Mouse (Mus musculus) cerebellum, postnatal 25 days (tissue): ENCODE data around the gene Prune2.

Experiments used
- DNase-seq, 2 experiments: peaks; one replicate each; pipeline ENCODE4 v3.0.0; 2021; ENCODE audit warnings: mixed read lengths in 2 of 2

The Prune2 gene

DNA sequence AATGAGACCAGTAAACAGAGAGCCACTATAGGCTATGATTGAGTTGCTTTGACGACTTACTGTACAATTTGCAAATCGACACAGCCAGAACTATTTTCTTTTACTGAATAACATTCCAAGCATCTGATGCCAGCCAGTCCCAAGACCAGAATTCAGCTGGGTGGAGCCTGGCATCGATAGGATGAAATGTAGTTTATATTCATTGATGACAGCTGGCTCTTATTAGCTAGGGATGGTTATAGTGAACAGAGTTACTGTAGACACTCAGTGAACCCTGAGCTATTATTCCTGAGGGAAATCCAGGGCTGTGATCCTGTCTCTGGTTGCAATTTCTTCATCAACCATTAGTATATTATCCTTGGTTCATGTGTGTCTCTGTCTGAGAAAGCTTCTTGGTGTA, 254.6 kb downstream of the Prune2 start:
- DNase-seq: no peak

DNA sequence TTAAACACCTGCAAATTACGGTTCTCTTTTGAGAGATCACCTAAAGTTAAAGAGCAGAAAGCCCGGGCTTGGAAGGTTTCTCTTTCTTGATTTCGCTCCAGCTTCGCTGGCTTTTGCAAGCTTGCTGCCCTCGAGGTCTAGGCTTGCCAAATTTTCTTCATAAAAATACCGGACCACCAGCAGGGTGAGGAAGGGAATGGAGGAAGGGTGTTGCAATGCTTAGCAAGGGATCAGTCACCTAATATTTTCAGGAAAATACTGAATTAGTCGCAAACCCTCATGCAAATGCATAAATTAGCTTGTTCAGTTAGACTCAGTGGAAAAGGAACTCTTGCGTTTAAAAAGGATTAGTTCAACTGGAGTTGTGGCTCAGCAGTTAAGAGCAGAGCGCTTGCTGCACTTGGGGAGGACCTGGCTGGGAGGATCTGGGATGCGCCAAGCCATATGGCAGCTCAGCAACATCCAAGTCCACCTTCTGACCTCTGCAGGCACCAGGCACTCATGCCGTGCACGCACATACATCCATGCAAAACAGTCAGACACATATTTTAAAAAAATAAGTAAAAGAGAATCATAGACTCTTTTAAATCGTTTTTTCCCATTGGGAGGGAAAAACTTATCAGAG, 259.1 kb downstream of the Prune2 start:
- DNase-seq: peak; percentile 67 to 74

DNA sequence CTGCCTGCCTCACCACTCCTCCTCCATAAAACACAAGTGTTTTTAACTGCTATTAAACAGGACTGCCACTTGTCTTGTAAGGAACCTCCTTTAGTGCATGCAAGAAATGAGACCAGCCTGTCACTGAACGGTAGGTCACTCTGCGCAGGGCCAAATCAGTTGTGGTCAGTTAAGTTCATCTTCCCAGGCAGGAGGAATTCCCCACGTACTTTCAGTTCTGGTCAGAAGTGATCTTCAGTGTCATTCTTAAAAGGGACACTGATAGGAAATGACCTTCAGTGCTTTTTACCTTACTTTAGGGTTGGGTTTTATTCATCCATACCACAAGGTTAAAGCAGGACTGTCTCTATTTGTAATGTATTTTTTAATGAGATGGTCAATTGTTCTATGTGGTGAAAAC, 262.3 kb downstream of the Prune2 start:
- no peak for DNase-seq

DNA sequence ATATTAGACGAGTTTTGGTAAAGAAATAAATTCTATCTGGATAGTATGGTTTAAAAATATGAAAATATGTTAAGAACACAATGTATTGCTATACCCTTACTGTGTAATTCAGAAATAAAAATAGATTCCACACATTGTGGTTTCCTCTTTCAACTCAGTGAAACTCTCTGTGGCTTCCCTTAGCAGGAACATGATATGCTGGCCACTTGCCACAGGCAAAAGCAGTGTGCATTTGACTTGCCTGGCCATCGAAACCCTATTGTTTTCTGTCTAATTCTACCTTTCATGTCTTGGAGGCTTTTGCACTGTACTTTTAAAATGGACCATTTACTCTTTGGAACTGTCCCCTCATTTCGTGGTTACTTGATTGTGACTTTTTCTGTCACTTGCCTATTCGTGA, 267.9 kb downstream of the Prune2 start:
- DNase-seq: no peak

DNA sequence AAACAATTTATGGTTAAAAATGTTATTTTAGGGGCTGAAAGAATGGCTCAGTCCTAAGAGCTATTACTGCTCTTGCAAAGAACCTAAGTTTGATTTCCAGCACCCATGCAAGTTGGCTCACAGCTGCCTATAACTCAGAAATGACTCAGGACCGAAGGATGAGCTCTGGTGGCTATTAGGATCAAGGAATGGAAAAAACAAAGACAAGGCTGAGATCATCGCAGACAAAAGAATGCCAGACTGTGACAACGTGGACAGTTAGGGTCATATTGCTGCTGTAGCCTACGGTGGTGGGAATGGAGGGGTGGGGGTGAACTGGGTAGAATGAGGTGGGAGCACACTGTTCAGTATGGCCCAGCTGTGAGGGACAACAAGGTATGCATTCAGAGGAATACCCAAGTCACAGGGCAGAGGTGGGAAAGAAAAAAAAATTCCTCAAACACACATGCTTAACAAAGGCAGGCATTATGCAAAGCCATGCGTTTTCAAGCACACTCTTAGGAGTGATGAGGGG, 269.7 kb downstream of the Prune2 start:
- DNase-seq: no peak

DNA sequence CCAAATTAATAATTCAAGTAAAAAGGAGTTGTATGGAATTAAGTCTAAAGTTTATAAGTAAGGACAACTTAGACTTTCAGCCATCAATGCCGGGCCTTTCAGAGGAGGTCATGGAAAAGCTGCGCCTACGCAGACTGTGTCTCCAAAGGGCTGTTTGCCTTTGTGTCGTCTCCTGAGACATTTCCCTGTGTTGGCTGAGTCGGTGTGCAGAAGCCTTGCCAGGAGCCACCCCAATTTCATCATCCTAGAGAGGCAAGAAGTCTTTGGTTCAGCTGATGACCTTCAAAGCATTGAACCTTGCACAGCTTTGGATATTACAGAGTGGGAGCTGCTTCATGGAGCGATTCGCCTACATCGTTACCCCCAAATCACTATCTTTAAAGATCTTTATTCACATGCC, 270.2 kb downstream of the Prune2 start:
- DNase-seq: no peak

DNA sequence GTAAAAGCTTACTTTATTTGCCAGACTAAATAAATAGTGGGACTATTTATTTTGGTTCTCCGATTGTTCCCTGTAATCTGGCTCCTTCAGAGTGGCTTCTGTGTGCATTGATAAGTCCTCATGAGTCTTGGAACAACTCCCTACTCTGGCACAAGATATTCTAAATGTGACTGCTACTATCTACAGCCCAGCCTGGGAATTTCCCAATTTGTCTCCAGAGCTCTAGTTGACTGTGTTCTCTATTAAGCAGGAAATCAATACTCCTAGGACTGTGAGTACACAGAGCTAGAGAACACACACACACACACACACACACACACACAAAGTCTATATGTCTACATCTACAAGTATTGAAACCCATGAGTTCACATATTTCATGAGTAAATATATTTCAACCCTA, 274.1 kb downstream of the Prune2 start:
- no peak for DNase-seq

DNA sequence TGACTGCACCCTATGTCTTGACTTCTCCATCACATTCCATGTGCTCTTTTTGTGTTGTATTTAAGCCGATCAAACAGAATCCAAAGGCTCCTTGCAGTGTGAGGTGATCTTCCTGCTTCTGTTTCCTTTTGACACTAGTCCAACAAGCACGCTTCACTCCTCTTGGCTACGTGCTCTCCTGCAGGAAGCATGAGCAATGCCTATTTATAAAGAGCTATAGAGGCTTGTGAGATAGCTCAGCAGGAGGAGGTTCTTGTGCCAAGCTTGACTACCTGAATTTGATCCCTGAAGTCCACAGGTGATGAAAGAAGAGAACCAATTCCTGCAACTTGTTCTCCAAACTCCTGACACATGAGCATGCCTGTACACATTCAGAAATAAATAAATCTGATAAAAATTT, 282.6 kb downstream of the Prune2 start:
- DNase-seq: peak; percentile 67 to 88

DNA sequence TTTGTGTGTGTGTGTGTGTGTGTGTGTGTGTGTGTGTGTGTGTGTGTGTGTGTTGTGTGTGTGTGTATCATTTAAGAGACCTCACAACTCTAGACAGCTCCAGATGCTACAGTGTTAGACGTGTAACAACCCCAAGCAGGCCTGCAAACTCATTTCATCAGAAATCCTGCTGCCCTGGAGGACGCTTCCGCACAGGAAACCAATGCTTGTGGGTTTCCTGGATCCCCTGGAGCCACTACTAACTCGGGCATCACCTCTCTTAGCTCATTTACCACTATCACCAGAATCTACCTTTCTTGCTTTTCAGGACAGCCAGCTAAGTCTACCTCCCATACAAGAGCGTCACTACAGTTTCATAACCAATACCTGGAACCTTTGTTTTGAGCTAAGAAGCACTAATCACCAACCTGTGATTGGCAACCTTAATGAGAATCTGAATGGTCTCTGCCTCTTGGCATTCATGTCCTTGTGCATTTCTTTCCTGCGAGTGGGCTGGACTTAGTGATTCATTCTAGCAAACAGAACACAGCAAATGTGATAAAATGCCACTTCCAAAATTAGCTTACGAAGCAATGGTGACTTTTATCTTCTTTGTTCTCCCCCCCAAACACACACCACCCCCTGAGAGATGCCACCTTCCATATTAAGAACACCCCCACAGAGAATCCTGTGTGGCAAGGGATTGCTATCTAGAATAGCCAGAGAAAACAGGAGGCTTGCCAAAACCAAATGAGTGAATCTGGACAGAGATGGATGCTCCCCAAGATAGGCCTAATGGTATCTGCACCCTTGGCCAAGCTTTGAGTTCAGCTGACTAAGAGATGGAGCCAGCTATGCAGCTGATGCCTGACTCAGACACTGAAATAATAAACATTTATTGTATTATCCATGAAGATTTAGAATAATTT, 284.5 kb downstream of the Prune2 start:
- DNase-seq: peak; percentile 64 to 79

DNA sequence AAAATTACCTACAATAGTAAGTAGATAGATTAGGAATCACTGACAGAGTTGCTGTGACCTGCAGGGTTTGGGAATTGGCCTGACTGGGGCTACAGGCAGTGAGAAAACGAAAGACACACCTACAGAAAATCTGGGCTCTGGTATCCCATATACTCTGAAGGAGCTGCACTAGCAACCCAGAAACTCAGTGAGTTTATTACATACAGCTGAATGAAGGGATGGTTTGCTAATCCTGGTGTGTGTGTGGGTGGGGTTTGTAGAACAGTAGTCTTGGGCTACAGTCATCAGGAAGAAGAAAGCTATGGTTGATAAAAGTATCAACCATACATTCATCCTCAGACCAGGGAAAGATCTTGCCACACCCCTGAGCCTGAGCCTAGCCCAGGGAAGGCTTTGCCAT, 285.3 kb downstream of the Prune2 start:
- peak in 1 of 2 experiments; percentile 26 for DNase-seq

DNA sequence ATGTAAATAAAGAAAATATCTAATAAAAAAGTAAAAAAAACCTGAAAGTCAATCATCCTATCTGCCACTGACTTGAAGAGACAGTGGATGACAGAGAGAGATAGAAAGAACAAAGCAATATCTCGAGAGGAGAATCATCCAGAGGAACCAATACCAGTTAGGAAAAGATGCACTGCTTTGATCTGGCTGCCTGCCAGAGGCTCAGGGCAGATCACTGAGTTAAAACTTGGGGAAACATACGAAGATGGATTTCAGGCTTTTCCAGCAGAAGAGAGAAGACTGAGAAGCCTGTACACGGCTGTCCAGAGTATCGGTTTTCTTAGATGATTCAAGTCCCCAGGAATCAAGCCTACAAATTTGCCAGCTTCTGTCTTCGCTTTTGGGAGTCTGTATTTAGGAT, 287.0 kb downstream of the Prune2 start:
- DNase-seq: peak in 1 of 2 experiments; percentile 53

DNA sequence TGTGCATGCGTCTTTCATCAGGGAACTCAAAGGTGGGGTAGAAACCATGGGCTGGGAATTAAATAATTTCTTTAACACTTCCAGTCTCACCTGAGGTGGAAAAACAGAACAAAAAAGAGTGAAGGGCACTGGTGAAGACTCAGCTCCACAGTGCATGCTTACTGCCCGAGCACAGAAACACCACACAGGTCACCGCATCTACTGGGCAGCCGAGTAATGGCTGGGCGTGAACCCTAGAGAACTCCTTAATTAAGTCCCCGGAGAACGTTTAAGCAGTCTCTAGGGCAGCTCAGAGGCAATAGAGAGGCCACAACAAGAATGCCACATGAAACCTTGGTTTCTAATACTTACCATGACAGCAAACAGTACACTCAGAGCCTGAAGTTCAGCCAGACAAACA, 288.6 kb downstream of the Prune2 start:
- no peak for DNase-seq

DNA sequence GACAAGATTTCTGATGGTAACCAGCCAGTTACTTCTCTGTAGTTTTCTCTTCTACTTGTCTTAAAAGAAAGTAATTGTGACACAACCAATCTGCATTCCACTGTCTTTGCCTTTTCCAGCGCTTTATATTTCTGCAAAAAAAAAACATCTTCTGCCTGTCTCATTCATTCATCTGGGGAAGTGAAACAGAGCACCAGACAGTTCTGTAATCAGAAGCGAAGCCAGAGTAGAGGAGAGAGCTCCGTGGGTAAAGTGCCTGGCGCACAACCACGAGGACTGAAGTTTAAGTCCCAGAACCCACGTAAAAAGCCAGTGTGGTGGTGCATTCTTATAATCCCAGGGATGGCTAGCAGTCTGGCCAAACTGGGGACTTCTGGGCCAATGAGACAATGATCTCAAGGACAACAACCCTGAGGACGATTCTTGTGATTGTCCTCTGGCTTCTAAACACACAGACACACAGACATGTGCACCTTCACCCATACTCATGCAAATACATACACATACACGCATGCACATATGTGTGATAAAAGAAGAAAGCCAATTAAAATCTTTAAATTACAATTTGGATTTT, 291.5 kb downstream of the Prune2 start:
- no peak for DNase-seq

DNA sequence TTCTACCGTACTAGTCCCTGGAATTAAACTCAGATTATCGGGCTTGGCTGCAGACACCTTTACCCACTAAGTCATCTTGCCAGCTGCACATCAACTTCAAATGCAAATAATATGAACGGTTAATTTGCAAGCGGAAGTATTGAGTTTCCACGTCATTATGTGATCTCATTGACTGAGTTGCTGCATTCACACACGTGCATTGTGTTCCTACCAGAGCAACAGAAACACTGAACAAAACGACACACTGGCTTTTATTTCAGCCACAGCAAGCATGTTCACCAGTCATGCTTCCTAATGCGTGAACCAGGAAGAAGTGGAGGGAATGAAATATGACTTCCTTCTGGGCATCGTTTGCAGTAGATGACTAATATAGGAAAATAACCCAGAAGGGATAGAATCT, 293.8 kb downstream of the Prune2 start:
- no peak for DNase-seq

DNA sequence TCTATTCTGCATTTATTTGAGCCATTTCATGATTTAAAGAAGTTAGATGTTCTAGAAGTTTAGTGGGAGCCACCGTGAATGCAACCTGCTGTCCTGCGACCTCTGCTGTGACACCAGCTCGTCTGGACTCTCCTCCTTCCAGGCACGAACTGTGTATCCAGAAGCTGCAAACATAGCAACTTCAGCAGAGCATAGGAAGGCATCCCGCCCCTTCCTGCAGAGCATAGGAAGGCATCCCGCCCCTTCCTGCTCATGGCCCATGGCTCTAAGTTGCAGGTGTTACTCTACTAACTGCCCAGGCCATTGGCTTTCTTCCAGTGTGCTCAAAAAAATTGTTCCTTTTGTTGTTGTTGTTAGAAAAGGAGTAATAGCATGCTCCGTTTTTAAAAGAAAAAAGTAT, 294.9 kb downstream of the Prune2 start:
- no peak for DNase-seq

DNA sequence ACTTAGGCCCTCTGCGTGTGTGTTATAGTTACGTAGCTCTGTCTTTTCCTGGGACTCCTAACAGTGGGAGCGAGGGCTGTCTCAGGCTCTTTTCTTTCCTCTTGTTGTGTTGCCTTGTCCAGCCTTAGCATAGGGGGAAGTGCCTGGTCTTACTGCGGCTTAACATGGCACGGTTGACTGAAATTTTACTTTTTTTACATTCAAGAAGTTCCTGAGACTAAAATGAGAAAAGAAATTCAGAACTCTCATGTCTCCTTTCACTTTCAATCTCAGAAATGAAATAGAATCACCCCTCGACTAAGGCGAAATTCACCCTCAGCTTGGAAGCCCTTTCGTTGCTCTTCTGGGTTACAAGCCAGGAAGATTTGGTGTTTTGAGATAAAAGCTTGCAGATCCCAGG, 295.5 kb downstream of the Prune2 start:
- no peak for DNase-seq

DNA sequence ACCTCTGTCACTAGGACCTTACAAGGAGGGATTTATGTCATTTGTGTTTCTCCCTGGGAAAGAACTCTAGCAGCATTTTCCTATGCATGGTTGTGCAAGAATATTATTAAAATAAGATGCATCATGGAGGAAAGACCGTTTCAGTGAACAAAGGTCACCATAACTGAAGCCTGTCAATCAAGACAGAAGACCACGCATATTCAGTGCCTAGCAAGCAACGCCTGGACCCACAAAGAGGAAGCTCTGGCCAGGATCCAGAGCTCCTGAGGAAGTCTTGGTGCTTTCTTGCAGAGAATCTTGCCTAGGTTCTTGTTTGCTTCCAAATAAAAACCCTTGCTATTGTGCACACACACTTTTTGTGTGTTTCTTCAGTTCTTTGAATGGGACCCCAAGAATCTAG, 296.9 kb downstream of the Prune2 start:
- DNase-seq: no peak

DNA sequence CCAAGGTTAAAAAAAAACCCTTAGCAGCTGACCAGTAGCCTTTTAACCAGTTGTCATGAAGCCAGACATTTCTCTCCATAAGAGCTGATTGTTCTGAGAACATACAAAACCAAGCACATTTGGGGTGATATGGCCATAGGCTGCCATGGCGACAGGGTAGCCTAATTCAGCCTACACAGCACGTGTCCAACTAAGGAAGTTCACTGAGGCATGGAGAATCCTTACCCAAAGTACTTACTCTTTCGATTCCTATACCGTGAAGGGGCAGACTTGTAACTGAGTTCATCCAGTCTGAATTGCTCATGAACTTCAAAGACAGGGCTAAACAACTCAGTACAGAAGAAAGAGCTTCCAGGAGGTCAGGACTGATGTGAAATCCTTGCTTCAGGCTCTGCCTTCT, 299.6 kb downstream of the Prune2 start:
- DNase-seq: no peak

DNA sequence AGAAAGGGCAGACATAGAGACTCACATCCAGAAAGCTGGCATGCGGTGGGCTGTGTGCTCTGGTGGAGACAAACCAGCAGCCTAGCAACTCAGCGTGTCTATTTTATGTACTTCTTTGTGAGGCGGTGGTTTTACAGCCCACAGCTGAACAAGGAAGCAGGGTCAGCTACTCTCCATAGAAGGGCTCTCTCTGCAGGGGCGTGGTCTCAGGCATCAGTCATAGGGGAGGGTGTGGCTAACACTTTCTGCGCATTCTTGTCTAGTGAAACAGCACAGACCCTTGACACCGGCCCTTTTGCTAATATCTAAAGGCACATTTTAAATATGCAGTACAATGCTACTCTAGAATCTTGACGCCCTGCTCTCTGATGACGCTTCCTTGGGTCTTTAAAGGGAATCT, 300.5 kb downstream of the Prune2 start:
- no peak for DNase-seq

DNA sequence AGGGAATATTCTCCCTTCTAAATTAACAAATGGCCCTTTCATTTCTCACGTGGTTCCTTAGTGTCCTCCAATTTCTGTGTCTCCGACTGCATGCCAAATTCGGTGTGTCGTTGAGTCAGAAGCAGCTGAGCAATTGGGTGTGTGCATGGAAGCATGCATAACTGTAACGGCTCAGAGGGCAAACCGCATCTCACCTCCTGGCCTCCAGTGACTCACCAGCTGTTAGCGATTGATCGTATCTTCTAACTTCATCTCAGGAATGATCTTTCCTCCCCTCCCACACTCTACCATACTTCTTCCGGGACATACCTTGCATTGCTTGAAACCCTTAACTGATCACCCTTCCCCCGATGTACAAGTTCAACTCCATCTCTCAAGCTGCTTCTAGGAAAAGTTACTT, 300.9 kb downstream of the Prune2 start:
- no peak for DNase-seq

DNA sequence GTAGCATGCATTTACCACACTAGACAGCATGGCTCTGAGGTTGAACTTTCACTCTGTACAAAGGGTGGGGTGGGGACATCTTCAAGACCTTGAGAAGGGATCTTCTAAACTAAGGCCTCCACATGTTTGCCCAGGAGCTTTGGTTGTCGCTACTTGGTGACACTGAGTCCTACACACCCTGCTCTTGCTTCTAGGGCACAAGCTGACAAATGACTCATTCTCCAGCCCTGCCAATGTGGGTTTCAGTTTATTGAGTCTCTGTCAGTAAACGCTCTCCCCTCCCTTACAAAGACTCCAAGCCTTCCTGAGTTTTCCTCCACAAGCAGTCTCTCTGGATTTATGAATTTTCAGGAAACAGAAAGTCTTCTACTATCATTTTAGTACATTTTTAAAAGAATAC, 307.3 kb downstream of the Prune2 start:
- DNase-seq: no peak

DNA sequence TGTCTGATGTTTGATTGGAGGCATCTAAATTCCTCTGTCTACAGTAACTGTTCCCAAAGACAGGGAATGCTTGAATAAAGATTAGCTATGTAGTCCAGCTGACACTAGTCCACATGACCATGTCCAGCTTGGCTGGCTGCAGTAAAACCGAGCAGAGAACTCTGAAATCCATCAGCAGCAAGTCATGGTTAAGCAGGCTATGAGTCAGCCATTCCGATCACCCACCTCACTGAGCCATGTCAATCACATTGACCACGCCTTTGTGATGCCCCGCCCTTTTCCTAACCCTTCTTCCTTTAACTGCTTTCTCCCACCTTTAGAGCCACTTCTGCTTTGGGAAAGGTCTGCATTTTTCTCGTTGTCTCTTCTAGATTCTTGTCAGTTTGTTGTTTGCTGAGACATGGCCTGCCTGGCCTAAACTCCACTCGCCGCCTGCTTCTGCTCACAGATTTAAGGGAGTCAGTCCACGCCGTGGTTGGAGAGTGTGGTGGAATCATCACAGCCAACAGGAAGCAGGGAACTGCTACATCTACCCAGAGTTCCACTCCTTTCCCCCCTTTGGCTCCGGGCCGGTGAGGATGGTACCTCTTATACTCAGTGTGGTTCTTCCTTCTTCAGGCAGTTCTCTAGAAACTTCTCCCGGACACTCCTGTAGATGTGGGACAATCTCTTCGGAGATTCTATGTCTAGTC, 307.9 kb downstream of the Prune2 start:
- no peak for DNase-seq

DNA sequence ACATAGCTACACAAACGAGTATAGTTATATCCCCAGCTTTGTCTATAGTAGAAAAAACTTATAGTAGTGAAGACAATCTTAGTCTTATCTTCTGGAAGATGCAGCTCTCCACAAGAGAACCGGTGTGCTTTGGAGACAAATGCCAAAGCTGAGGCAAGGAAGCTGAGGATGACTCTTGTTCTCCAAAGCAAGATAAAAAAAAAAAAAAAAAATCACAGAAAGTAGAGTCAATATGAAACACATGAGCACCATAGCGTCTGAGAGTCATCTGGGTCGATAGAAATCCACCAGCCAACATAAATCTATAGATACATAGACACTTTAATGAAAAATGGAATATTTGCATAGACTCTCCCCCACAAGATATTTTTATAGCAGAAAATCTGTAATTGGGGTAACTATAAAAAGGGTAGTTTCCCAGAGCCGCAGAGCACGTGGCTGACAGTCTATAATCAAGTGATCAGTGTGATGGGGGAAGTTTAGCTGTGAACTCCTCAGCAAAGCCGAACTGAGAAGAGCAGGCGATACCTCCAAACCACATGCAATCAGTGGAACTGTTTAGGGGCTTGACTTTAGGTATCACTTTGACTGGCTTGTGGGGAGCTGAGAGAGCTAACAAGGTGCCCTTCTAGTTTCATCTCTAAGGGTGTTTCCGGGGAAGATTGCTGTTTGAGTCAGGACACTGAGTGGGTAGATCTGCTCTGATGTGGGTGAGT, 308.7 kb downstream of the Prune2 start:
- DNase-seq: no peak
